Mouse (Mus musculus): ENCODE results near the gene Tent5d.

The Tent5d gene

DNA sequence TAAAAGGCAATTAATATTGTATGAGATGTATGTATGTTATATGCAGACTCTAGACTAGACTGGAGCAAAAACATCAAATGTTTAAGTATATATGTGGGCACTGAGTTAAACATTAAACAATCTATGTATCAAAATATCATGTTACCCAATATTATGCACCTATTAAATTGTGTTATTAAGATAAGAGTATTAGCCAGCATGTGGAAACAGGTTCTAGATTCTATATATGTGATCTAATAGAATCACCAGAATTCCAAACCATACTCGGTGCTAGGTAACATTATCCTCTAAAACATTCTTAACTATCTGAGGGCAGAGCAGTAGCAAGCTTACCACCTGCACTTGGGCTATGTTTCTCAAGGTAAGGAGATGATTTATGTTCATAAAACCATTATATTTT, at the start of gene Tent5d:
Tent5d (plus strand) TSS at position 301 of the 400 bp plus-strand sequence.
- no peak for DNase-seq

DNA sequence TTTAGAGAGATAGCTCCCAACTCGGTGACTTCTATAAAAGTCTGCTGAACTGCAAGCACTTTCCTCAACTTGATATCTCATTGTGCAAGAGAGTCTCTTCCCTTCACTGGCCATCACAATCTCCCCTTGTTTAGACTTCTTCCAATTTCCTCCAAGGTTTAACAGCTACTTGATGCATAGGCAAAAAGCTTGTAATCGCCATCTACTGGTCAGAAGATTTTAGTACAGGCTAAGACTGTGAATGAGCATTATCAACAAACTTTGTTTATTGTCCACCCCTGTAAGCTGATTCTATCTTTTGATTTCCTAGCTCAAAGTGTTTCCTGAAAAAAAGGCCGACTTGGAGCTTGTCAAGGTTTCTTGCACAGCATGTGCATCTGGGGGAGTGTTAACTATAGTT, 24.5 kb upstream of the Tent5d start:
- peak; percentile 1 for DNase-seq

DNA sequence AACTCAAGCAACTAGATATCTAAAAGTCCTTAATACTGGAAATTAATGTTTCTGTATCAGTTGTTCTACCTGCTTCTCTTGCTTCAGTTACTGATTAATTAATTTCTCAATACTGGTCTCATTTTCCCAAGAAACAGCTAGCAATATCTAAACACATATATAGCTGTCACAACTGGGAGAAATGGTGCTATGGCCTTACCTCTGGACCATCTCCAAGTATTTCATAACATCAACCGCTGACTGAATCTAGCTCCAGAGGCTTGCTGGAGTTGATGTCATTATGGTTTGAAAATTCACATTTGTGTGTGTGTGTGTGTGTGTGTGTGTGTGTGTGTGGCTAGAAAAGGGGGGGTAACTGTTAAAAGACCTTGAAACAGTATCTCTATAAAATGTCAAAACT, 2.3 kb upstream of the Tent5d start:
- no peak for DNase-seq

DNA sequence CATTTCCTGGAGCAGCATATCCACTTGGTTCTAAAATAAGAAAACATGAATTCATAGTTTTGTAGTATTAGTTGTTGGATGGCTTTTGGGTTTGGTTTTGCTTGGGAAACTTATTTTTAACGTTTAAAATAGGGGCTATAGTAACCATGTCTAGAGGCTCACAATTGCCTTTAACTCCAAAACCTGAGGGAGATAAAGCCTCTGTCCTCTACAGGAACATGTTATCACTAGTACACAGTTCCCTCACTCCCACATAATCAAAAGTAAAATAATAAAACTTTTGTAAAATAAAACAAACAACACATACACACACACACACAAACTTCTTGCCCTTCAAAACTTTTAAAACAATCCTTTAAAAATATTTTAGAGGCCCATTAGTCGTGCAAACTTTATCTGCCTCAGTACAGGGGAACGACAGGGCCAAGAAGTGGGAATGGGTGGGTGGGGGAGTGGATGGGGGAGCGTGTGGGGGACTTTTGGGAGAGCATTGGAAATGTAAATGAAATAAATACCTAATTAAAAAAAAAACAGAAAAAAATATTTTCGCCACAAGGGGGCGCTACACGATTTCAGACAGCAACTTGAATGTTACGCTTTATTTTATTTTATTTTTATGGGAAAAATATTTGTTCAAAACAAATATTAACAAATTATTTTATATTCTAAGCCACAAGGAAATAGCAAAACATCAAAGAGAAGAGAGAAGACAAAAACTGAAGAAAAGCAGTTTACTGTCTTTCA, 1.5 kb upstream of the Tent5d start:
- DNase-seq, result peak; percentile 6

DNA sequence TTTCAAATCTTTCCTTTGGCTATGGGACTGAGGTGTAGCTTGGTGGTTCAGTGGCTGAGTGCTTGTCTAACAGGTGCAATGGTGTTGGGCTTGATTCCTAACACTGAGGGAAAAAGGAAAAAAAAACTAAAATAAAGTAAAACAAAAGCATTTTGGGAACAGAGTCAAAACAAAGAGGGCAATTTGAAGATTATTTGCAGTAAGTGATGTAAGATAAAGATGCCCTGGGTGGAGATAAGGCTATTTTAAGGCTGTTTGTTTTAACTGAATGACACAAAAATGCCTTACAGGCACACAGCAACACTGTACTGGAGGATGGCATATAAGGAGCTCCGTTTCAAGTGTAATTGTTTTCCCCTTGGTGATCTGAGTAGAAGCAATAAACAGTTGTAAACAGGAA, 3.4 kb downstream of the Tent5d start:
- no peak for DNase-seq

DNA sequence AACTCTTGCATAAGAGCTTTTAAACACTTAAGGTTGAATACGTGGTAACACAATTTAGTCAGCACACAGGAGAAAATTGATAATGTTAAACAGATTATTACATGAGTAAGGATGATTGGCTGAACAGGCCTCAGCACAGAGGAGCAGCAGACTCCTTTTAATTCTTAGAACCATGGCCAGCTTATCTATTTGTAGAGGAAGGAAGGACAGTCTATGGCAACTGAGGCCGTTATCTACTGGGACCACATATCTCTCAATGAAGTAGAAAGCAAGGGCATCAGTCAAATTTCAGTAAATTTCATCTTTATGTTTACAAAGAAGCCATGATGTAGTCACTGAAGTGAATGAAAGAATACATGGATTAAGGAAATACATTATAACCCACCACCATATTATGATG, 4.5 kb downstream of the Tent5d start:
- DNase-seq, result no peak

DNA sequence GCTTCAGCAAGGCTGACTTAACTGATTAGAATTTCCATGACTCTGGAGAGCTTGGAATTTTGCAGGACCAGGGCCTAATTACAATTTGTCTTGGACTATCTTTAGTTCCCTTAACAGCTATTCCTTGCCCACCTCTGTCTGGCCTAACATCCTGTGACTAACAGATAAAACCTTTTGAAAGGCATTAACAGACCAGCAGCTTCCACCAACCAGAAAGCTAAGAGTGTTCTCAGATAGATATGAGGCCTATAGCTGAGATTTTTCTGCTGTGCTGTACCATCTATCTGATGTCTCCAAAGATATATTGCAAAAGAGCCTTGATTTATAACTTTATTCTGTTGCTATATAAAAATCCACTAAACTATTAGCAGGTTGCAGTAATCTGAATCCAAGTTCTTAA, 19.7 kb downstream of the Tent5d start:
- no peak for DNase-seq

DNA sequence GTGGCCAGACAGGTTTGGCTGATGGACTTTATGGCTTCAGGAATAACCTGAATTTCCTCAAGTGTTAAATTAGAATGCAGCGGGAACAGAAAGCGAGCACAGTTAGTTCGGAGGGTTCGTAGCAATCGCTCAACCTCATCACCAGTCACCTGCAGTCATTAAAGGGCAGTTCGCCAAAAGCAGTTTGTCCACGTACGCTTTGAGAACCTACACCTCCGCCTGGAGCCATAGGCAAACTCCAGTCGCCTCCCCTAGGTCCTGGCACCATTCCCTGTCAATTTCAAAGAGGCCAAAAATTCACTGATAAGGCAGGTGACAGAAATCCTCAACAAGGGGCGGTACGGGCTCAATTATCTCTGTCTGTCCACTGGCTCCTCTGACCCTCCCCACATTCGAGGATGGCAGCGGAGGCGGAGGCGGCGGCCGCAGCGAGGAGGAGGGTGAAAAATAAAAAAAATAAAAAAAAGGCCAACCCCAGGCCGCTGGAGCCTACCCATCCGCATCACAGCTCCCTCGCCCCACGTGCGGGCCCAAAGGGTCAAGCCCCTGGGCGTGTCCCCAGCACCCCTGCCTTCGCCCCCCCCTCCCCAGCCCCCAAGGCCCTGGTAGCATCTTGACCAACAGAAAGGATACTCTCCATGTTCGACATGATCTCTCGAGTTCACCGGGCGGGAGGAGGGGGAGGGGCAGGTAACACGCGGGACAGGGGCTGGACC, 23.3 kb downstream of the Tent5d start:
- no peak for DNase-seq

DNA sequence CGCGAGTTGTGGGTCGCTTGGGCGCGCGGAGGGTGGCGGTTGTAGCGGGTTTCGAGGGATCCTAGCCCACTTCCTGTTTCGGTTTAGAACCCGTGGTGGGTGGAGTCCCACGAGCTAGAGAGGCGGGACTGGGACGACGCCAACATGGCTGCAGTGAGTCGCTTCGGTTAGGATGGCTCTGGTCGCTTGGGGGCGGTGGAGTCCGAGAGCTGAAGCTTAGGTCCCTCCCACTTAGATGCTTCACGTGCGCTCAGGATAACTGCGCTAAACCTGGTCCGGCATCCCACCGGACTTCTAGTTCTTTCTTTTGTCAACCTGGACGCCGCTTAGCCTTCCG, 23.8 kb downstream of the Tent5d start, which contains the start of gene 2610002M06Rik:
2610002M06Rik (minus strand) TSS at position 117 of the 337 bp plus-strand sequence.
- peak; percentile 93 for DNase-seq

DNA sequence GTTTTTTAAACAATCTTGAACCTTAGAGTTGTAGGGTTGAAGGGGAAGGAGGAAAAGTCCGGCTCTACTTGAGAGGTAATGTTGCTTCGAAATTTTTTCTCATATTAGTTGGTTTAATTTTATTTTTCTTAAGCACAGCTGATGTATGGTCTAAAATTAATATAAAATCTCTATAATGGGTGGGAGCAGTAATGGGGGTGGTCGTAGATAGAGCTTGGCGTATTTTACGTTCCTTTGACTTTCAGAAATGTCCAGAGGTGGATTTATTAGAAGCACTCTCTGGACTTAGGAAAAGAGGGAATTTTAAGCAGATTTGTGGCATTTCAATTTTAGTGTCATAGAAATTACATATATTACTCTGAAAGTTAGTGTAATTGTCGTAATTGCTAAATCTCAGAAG, 24.3 kb downstream of the Tent5d start:
- DNase-seq, result no peak

DNA sequence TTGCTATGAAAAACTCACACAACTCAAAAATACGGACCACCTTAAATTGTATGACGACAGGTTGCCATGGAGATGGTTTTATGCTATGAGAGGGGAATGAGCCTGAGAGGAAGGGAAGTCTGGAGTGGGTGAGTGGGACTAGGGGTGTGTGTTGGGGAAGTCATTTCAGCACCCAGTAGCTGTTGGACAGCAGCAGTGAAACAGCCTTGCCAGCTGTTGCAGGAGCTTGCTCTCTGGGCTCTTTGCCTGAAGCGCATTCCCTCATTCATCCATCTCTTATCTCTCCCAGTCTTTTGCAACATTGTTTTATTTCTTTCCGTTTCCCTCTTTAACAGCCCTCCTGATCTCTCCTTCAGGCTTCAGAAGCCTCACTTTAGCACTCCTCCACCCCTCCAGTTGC, 65.8 kb downstream of the Tent5d start:
- DNase-seq, result peak; percentile 1

All from retina, postnatal 1 day (tissue).